Mouse (Mus musculus) forebrain, embryonic 16.5 days (tissue): Measurements from ENCODE around the gene Gm3776. TPM values are rescaled to one million over a fixed set of nuclear protein-coding genes. Genes with fewer than 3 reads are reported as not detected.
"Not testable (repeated sequence)": the region's sequence is repeated elsewhere in the genome, so short reads cannot be mapped to it uniquely, and the experiment has no call there.

Experiments used
- ATAC-seq: fragments of 200-750 bp; cut with Nextera tagmentation; 2 replicates; pipeline ENCODE4 v1.8.0; 2017; ENCODE audit warnings: mild to moderate bottlenecking, moderate library complexity
- H3K27ac ChIP-seq: fragments of 300-500 bp; sonication (generic); 2 replicates; pipeline ENCODE4 v1.5.1; 2014; ENCODE audit warnings: low read length, control low read depth
- H3K27me3 ChIP-seq: fragments of 300-500 bp; sonication (generic); replicated peaks from 2 replicates; pipeline ENCODE4 v1.6.1; 2014; ENCODE audit warnings: low read length; ENCODE audit not compliant: control insufficient read depth, insufficient read depth
- H3K36me3 ChIP-seq: fragments of 300-500 bp; sonication (generic); 2 replicates; pipeline ENCODE4 v1.6.1; 2014; ENCODE audit not compliant: control insufficient read depth, insufficient read depth
- H3K4me1 ChIP-seq: fragments of 300-500 bp; sonication (generic); replicated peaks from 2 replicates; pipeline ENCODE4 v1.6.1; 2014; ENCODE audit warnings: low read length; ENCODE audit not compliant: control insufficient read depth, insufficient read depth
- H3K4me2 ChIP-seq: fragments of 300-500 bp; sonication (generic); 2 replicates; pipeline ENCODE4 v1.6.1; 2014; ENCODE audit warnings: mild to moderate bottlenecking, low read length, control low read depth
- H3K4me3 ChIP-seq: fragments of 300-500 bp; sonication (generic); replicated peaks from 2 replicates; pipeline ENCODE4 v1.5.1; 2014; ENCODE audit warnings: mild to moderate bottlenecking, low read length, control low read depth
- H3K9ac ChIP-seq: fragments of 300-500 bp; sonication (generic); replicated peaks from 2 replicates; pipeline ENCODE4 v1.6.1; 2014; ENCODE audit warnings: low read depth, low read length, control low read depth
- H3K9me3 ChIP-seq: fragments of 300-500 bp; sonication (generic); 2 replicates; pipeline ENCODE4 v1.6.1; 2016; ENCODE audit warnings: low read length; ENCODE audit not compliant: control insufficient read depth
- WGBS: fragments of 180-500 bp; shearing (Covaris S2); extraction: QIAGEN DNeasy Blood & Tissue Kit; methylation state at CpG from one replicate; pipeline ENCODE4 v1.1.7; 2014; 5-methylcytosine and 5-hydroxymethylcytosine counted together
- polyA plus RNA-seq: library from polyadenylated mRNA; unstranded; fragments of >200 nt; fragmentation: Nextera tagmentation; extraction: Ambion mirVana; gene quantifications from 2 replicates; pipeline ENCODE4 v1.2.1, GENCODE M21; 2015

Gm3776 gene
- polyA plus RNA-seq, 1 experiment from 2014 or later, result not detected

- Histone ChIP-seq H3K36me3 (no peaks in the 10 kb centered on the region), H3K27me3 (no peaks in the 10 kb centered on the region), H3K27ac (no peak overlapping the region), H3K4me2 (no peak overlapping the region), H3K4me3 (no peak overlapping the region), H3K4me1 (no peaks in the 10 kb centered on the region), H3K9ac (no peak overlapping the region), H3K9me3 (no peaks in the 10 kb centered on the region)
- 90% methylated on average over 2 of the region's 2 CpGs for WGBS
- ATAC-seq, result no peak
Measured at GRCm38 (mm10) chr9:78224418-78224817, 32.5 kb upstream of the Gm3776 start.

GRCm38 (mm10) chr9:78225304-78225703, 31.6 kb upstream of the Gm3776 start:
- no peak overlapping the region for H3K4me3 ChIP-seq
- no peaks in the 10 kb centered on the region for H3K9me3 ChIP-seq
- H3K36me3 ChIP-seq, result no peaks in the 10 kb centered on the region
- 85% methylated on average over 11 of the region's 11 CpGs for WGBS
- H3K9ac ChIP-seq, result no peak overlapping the region
- no peaks in the 10 kb centered on the region for H3K27me3 ChIP-seq
- H3K4me2 ChIP-seq, result no peak overlapping the region
- no peak overlapping the region for H3K27ac ChIP-seq
- ATAC-seq, result no peak
- H3K4me1 ChIP-seq, result no peaks in the 10 kb centered on the region

GRCm38 (mm10) chr9:78228122-78228521, 28.8 kb upstream of the Gm3776 start:
- WGBS, result 96% methylated on average over 2 of the region's 2 CpGs
- no peak for ATAC-seq

GRCm38 (mm10) chr9:78229658-78230057, 27.3 kb upstream of the Gm3776 start:
- H3K36me3 ChIP-seq, ATAC-seq, H3K9me3 ChIP-seq, H3K9ac ChIP-seq, H3K27me3 ChIP-seq, H3K4me3 ChIP-seq, H3K27ac ChIP-seq, H3K4me2 ChIP-seq, H3K4me1 ChIP-seq: not testable (repeated sequence)
- 81% methylated on average over 3 of the region's 3 CpGs for WGBS

More at GRCm38 (mm10) chr9:78228122-78228521, 28.8 kb upstream of the Gm3776 start:
- Histone ChIP-seq H3K9ac (no peak overlapping the region), H3K36me3 (no peaks in the 10 kb centered on the region), H3K27ac (no peak overlapping the region), H3K4me1 (no peaks in the 10 kb centered on the region), H3K27me3 (no peaks in the 10 kb centered on the region), H3K4me2 (no peak overlapping the region), H3K9me3 (no peaks in the 10 kb centered on the region), H3K4me3 (no peak overlapping the region)

GRCm38 (mm10) chr9:78230461-78230860, 26.5 kb upstream of the Gm3776 start, which contains the start of gene Gsta1:
Gene Gsta1 (plus strand): TSS chr9:78230656.
- not testable (repeated sequence) for H3K27ac ChIP-seq, H3K9ac ChIP-seq, ATAC-seq, H3K4me2 ChIP-seq, H3K36me3 ChIP-seq, H3K4me3 ChIP-seq, H3K9me3 ChIP-seq, H3K27me3 ChIP-seq, H3K4me1 ChIP-seq
- WGBS, result 88% methylated on average over 2 of the region's 3 CpGs

GRCm38 (mm10) chr9:78233121-78233695, 23.7 kb upstream of the Gm3776 start:
- H3K4me2 ChIP-seq, H3K4me1 ChIP-seq, H3K36me3 ChIP-seq, H3K9me3 ChIP-seq, H3K27ac ChIP-seq, ATAC-seq, H3K4me3 ChIP-seq, H3K27me3 ChIP-seq, H3K9ac ChIP-seq: not testable (repeated sequence)
- no CpG with 5 or more reads among the region's 10 CpGs for WGBS

GRCm38 (mm10) chr9:78255683-78256470, 1.1 kb upstream of the Gm3776 start:
- not testable (repeated sequence) for ATAC-seq, H3K36me3 ChIP-seq, H3K27ac ChIP-seq, H3K9ac ChIP-seq, H3K27me3 ChIP-seq, H3K4me2 ChIP-seq, H3K4me3 ChIP-seq, H3K4me1 ChIP-seq, H3K9me3 ChIP-seq
- WGBS, result 84% methylated on average over 4 of the region's 4 CpGs

GRCm38 (mm10) chr9:78259688-78260087, 2.8 kb downstream of the Gm3776 start:
- H3K4me3 ChIP-seq, H3K9ac ChIP-seq, H3K4me2 ChIP-seq, H3K9me3 ChIP-seq, H3K27me3 ChIP-seq, H3K36me3 ChIP-seq, H3K4me1 ChIP-seq, H3K27ac ChIP-seq: not testable (repeated sequence)
- ATAC-seq, result peak; percentile 70
- 0% methylated on average over 1 of the region's 6 CpGs for WGBS

- H3K9ac ChIP-seq, H3K27me3 ChIP-seq, H3K4me3 ChIP-seq, H3K4me2 ChIP-seq, H3K9me3 ChIP-seq, H3K36me3 ChIP-seq, H3K4me1 ChIP-seq, ATAC-seq, H3K27ac ChIP-seq: not testable (repeated sequence)
- 84% methylated on average over 2 of the region's 3 CpGs for WGBS
Measured at GRCm38 (mm10) chr9:78270945-78271344, 14.0 kb downstream of the Gm3776 start.
